Mouse (Mus musculus) left cerebral cortex, adult 8-10 months (tissue): Measurements from ENCODE around the gene Gngt2. TPM values are rescaled to one million over a fixed set of nuclear protein-coding genes. Genes with fewer than 3 reads are reported as not detected.

Experiments
- DNase-seq, 2 experiments: peaks; one replicate each; pipeline ENCODE4 v3.0.0; 2022; ENCODE audit warnings: low spot score in 2 of 2
- total RNA-seq, 4 experiments: library from RNA; stranded (reverse); gene quantifications; 2 replicates each; pipeline ENCODE4 v1.2.4; 2022

Gngt2 gene
- 10 to 100 TPM in 1 of 4 experiments, 1 to 10 TPM in 3; 2.3 to 14.5 (median 5.2) TPM for total RNA-seq

GRCm38 (mm10) chr11:95837059-95837458 is at the start of gene Gngt2:
Gene Gngt2 (plus strand): TSS chr11:95837216.
- DNase-seq, result no peak

DNA sequence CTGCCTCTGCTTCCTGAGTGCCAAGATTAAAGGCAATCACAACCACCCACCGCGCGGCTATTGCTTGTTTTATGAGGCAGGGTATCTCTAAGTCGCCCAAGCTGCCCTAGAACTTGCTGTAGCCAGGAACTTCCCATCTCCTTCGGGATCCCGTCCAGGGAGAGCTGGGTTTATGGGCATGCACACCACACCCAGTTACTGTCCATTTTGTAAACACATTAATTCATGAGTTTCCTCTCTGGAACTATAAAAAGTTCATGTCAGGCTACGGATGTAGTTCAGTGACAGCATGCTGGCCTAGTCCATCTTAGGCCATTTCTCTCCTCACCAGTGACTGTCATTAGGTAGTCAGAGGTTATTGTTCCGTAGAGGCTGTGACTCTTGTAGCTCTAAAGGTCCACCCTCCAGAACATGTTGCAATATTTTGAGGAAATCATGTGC is 47.5 kb upstream of the Gngt2 start:
- DNase-seq, result no peak

GRCm38 (mm10) chr11:95791787-95792186 is 45.2 kb upstream of the Gngt2 start:
- DNase-seq, result peak in 1 of 2 experiments; percentile 84

DNA sequence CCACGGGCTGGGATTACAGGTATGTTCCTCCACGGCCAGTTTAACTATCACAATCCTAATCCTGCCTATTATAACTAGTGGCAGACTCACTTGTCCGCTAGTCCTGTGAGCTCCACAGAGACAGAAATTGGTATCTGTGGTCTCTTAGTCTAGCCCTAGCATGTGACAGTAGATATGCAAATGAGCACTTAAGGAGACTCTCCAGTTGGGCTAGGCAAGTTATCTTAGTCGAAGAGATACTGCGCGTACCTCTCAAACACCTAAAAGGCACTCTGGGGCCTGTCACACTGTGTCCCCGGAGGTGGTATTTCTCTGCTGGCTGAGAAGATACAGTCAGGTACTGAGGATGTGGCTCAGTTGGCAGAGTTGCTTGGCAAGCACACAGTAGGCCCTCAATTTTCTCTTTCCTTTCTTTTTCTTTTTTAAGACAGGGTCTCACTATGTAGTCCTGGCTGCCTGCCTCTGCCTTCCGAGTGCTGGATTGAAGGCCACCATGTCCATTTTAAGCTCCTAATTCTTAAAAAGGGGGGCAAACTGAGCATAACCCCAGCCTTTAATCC is 44.0 kb upstream of the Gngt2 start:
- no peak for DNase-seq

DNA sequence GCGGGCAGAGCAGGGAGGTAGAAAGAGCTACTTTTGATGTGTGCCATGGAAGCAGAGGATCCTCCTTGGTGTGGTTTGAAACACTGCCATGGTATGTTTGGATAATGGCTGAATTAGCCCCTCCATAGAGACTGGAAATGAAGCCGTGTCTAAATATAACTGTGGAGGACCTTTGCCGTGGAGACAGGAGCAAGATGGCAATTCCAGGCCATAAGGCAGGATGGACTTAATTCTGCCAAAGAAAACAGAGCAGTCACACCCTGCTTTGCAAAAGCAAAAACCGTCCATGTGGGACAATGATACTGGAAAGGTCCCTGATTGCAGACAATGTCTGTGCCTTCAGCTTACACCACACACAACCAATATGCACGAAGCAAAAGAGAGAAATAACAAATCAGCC is 42.8 kb upstream of the Gngt2 start:
- no peak for DNase-seq

DNA sequence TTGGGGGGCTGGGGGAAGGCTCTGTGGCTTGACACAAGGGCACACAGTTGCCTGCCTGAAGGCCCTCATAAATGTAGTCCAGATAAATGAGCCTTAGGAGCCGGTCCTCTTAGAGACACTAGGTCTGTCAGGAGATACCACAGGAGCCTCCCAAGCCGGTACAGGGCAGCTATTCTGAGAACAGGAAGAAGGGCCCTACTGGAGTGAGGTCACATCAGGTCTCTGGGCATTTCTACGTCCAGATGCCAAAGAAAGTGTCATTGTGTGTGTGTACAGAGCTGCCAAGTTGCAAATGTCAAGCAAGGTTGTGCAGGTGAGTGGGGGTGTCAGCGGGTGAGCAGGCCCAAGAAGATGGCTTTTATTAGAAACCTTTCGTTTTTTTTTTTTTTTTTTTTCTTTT is 41.4 kb upstream of the Gngt2 start:
- DNase-seq, result no peak

DNA sequence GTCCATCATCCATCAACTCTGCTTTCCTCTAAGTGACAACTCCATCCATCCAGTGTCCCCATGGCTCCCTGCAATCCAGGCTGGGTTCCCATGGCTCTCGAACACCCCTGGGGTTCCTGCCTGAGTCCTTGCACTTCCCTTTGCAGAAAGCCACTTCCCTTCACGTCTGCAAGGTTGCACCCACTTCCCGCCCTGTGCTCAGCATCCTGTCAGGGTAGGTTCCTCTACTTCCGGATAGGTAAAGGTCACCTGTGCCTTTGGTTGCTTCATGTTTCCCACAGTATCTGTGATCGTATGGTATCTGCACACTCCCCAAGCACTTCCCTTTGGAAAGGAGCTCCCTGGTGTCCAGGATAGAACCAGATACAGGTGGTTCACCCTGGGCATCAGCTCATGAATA is 32.0 kb upstream of the Gngt2 start:
- no peak for DNase-seq

GRCm38 (mm10) chr11:95805527-95805926 is 31.5 kb upstream of the Gngt2 start:
- no peak for DNase-seq

DNA sequence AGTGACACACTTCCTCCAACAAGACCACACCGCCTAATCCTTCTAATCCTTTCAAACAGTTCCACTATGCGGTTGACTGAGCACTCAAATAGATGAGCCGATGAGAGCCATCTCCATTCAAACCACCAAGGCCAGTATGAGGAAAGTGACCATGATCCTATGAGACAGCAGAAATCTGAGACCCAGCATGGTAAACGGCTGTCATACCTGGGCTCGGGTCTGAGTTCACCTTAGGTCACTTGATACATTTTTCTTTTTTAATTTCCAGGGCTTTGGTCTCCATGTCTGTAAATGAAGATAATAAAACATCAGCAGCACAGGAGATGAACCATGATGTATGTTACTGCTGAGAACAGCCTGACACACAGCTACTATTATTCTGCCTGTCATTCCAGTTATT is 29.1 kb upstream of the Gngt2 start:
- DNase-seq, result no peak

DNA sequence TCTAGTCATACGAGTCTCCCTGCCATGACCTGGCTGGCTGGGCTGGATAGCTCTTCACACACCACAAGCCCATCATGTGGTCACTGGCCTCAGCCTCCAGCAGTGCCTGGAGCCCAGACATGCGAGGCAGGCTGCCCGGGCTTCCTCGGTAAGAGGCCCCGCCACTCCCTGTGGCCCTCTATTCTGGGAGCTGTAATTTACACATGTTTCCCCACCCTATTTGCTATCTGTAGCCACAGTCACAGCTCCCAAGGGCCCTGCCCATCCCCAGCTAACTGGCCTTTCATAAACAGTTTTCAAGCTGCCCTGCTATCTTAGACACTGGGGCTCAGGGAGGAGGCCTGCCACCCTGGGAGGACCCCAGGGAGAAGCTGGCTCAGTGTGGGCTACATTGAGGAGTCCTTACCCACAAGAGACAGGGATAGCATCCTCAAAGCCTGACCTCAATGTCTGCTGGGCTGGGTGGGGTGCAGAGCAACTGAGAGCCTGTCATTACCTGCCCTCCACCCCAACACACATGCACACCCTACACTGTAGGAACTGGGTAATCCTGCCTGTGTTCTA is 28.5 kb upstream of the Gngt2 start:
- DNase-seq, result no peak

GRCm38 (mm10) chr11:95809603-95810002 is 27.4 kb upstream of the Gngt2 start:
- no peak for DNase-seq

DNA sequence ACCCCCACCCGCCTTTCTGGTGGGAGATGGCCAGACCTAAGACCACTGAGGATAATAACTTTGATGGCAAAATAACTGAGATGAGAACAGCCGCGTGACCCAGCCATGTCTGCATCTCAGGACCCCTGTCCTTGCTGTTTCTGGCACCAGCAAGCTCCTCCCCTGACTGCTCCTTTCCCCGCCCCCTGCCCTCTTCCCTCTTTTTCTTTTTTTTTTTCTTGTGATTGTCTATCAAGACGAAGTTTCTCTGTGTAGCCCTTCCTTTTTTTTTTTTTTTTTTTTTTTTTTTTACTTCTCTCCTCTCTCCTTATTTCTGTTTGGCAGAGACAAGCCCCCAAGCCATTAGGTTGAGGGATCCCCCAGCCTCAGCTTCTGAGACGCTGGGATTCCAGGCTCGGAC is 26.2 kb upstream of the Gngt2 start:
- DNase-seq, result no peak

DNA sequence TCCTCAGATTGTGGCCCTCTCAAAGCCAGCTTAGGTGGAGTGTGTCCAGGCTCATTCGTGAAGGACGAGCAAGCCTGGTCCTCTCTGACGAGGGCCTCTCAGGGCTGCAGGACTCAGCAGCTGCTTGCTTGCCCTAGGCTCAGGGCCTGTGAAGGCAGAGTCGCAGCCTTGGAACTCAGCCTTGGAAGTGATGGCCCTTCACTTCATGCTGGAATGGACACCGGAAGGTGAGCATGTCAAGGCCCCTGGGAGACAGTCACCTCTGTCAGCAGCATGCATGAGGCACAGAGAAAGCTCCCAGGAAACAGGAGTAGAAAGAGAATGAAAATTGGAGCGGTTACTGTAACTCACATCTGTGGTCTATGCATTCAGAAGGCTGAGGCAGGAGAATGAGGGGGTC is 25.3 kb upstream of the Gngt2 start:
- no peak for DNase-seq

- DNase-seq, result no peak
Observed at GRCm38 (mm10) chr11:95812224-95812623, 24.8 kb upstream of the Gngt2 start.

- no peak for DNase-seq
Observed at GRCm38 (mm10) chr11:95814101-95814500, 22.9 kb upstream of the Gngt2 start.

- DNase-seq, result no peak
Observed at GRCm38 (mm10) chr11:95814857-95815256, 22.2 kb upstream of the Gngt2 start.

DNA sequence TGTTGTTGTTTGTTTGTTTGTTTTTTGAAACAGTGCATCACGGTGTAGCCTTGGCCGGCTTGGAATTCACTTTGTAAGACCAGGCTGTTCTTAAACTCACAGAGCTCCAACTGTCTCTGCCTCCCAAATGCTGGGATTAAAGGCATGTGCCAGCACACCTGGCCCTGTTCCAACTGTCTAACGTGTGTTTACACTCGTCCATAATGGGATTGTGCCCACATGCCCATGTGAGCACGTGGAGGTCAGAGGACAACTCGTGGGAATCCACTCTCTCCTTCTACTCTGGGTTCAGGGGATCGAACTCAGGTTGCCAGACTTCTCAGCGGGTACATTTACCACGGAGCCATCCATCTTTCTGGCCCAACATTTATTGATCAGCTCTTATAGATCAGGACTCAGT is 21.6 kb upstream of the Gngt2 start:
- DNase-seq, result no peak

DNA sequence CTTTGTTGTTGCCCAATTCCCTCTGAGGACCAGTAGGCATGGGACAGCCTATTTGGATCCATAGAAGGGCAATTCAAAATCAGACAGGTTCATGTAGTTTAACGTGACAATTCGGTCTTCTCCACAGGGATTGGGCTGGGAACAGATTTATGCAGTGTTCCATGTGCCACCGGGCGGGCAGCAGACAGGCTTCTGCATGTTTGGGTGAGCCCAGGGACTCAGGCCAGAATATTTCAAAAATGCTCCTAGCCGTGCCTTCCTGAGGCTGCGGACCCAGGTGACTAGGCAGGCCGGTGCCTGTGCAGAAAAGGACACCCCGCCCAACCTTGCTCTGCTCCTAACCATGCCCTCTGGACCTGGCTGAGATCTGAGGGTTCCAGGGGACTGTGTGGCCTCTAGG is 17.9 kb upstream of the Gngt2 start:
- no peak for DNase-seq

DNA sequence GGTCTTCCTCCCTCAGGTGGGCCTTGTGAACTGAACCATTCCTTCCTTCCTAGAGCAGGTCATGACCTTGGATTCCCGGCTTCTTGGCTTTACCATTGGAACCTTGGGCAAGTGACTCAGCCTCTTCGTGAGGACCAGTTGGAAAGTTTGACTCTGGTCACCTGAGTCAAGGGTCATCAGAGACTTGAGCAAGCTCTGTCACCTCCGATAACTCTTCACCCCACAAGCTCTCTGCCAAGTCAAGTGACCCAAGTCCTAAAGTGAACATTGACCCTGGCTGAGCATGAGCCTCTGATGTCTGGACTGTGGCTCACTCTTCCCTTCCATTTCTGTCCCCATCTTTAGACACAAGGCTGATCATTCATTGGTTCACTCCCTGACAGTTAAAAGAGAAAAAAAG is 15.5 kb upstream of the Gngt2 start:
- DNase-seq, result no peak

DNA sequence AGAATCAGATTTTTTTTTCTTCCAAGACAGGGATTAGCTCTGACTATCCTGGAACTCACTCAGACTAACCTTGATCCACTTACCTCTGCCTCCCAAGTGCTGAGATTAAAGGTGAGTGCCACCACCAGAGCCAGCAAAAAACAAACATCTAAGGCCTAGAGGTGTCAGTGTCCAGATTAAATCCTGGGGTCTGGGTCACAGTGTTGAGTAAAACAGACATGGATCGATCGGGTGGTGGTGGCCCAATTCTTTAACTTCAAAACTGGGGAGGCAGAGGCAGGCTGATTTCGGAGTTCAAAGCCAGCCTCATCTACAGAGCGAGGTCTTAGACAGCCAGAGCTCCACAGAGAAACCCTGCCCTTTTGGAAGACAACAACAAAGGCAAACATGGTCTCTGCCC is 14.6 kb upstream of the Gngt2 start:
- no peak for DNase-seq

- DNase-seq, result peak; percentile 72 to 85
Observed at GRCm38 (mm10) chr11:95824071-95824876, 12.7 kb upstream of the Gngt2 start, which contains the start of gene Phospho1. Gene Phospho1 (plus strand): TSS chr11:95824499.

GRCm38 (mm10) chr11:95824877-95825243 is 12.2 kb upstream of the Gngt2 start:
- peak; percentile 36 to 60 for DNase-seq

DNA sequence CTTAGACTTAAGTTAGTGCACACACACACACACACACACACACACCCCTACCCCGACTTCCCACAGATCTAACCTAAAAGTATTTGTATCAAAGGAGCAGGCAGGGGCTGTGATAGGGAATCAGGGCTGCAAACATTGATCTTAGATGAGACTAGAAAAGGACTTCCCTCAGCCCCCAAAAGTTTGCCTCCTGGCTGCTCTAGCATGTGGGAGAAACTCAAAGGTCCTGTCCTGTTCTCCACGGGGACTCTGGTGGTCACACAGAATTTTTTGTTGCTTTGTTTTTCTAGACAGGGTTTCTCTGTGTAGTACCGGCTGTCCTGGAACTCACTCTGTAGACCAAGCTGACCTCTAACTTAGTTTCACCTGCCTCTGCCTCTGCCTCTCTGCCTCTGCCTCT is 11.4 kb upstream of the Gngt2 start:
- no peak for DNase-seq
